Mouse (Mus musculus) heart, postnatal 0 days (tissue): ENCODE results near the gene Isx. TPM values are rescaled to one million over a fixed set of nuclear protein-coding genes. Genes with fewer than 3 reads are reported as not detected.
A peak's percentile ranks its signal among the peaks of the same experiment; 100 is the strongest.

Experiments used
- ATAC-seq: fragments of 200-750 bp; cut with Nextera tagmentation; 2 replicates; pipeline ENCODE4 v1.8.0; 2017; ENCODE audit warnings: low read depth, moderate number of reproducible peaks, moderate library complexity; ENCODE audit not compliant: insufficient read depth
- DNase-seq: peaks from one replicate; pipeline ENCODE4 v3.0.0-alpha.2; 2016; ENCODE audit warnings: low spot score
- H3K27ac ChIP-seq: fragments of 300-500 bp; sonication (generic); 2 replicates; pipeline ENCODE4 v1.5.1; 2014; ENCODE audit warnings: low read depth, mild to moderate bottlenecking
- H3K27me3 ChIP-seq: fragments of 300-500 bp; sonication (generic); 2 replicates; pipeline ENCODE4 v1.6.1; 2014; ENCODE audit warnings: low read length, mixed read lengths; ENCODE audit not compliant: control insufficient read depth, insufficient read depth
- H3K36me3 ChIP-seq: fragments of 300-500 bp; sonication (generic); replicated peaks from 2 replicates; pipeline ENCODE4 v1.6.1; 2014; ENCODE audit warnings: low read length, mixed read lengths; ENCODE audit not compliant: control insufficient read depth, insufficient read depth
- H3K4me1 ChIP-seq: fragments of 300-500 bp; sonication (generic); 2 replicates; pipeline ENCODE4 v1.6.1; 2014; ENCODE audit warnings: antibody characterized with exemption; ENCODE audit not compliant: control insufficient read depth, insufficient read depth
- H3K4me2 ChIP-seq: fragments of 300-500 bp; sonication (generic); 2 replicates; pipeline ENCODE4 v1.6.1; 2014; ENCODE audit warnings: low read depth, mild to moderate bottlenecking, low read length, moderate library complexity
- H3K4me3 ChIP-seq: fragments of 300-500 bp; sonication (generic); 2 replicates; pipeline ENCODE4 v1.5.1; 2014; ENCODE audit warnings: low read depth, low read length
- H3K9ac ChIP-seq: fragments of 300-500 bp; sonication (generic); replicated peaks from 2 replicates; pipeline ENCODE4 v1.6.1; 2014; ENCODE audit warnings: low read depth, low read length, mixed read lengths
- H3K9me3 ChIP-seq: fragments of 300-500 bp; sonication (generic); replicated peaks from 2 replicates; pipeline ENCODE4 v1.6.1; 2016; ENCODE audit warnings: low read length; ENCODE audit not compliant: control insufficient read depth
- CTCF ChIP-seq: IDR thresholded peaks from 2 replicates; pipeline ENCODE4 v1.5.1; 2016; ENCODE audit warnings: antibody characterized with exemption, control low read depth, low read depth
- EP300 ChIP-seq: IDR thresholded peaks from 2 replicates; pipeline ENCODE4 v1.6.1; 2016; ENCODE audit warnings: antibody characterized with exemption, low read depth
- WGBS: fragments of 180-500 bp; shearing (Covaris S2); extraction: QIAGEN DNeasy Blood & Tissue Kit; methylation state at CpG from one replicate; pipeline ENCODE4 v1.1.7; 2014; 5-methylcytosine and 5-hydroxymethylcytosine counted together
- polyA plus RNA-seq: library from polyadenylated mRNA; unstranded; fragments of >200 nt; fragmentation: Nextera tagmentation; extraction: Ambion mirVana; gene quantifications from 2 replicates; pipeline ENCODE4 v1.2.1, GENCODE M21; 2015
- total RNA-seq: library from RNA; depleted of rRNA; stranded (reverse); fragments of >200 nt; gene quantifications from 2 replicates; pipeline ENCODE4 v1.2.3, GENCODE M21; 2014; ENCODE audit warnings: low replicate concordance

Isx gene
- total and polyA plus RNA-seq, 2 experiments from 2014 or later: 0.11 TPM; not detected in 1

DNA sequence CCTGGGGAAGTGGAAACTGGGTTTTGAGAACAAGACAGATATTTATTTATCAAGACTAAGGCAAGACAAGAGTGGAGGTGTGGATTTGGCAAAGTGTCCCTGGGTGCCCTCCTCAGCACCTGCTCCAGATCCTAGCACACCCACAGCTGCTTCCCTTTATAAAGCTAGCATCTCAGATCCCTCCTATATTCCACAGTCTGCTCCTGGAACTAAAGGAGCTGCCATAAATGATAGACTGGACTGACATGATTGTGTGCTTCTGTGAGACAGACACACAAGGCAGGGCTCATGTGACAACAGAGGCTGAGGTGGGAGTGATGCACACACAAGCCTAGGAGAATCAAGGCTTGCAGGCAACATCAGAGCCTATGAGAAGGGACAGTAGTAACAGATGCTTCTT, 22.0 kb upstream of the Isx start:
- Histone ChIP-seq H3K27ac (no peak overlapping the region), H3K4me2 (no peak overlapping the region), H3K9me3 (no peaks in the 10 kb centered on the region), H3K4me1 (no peaks in the 10 kb centered on the region), H3K27me3 (no peaks in the 10 kb centered on the region), H3K9ac (no peak overlapping the region), H3K36me3 (no peaks in the 10 kb centered on the region), H3K4me3 (no peak overlapping the region)
- DNase-seq (no peak), ATAC-seq (no peak)
- no peak for TF ChIP-seq EP300
- no peak for TF ChIP-seq CTCF

DNA sequence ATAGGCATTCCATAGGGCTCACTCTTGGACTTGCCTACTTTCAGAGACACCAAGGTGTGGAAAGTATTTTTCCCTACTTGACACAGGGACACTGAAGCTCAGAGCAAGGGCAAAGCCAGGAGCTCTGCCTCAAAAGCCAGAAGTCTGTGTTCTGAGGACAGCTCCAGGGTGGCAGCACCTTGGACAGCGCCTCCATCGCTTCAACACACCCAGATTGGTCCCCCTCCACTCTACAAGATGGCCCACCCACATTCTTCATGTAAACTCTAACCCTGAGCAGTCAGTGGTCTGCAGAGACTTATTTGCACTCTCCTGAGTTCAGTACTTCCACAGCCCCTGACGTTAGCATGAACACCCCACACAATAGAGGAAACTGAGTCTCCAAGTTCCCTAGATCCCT, 21.1 kb upstream of the Isx start:
- TF ChIP-seq EP300 (no peak), CTCF (no peak)
- no peaks in the 10 kb centered on the region for H3K9me3 ChIP-seq
- WGBS: 11% methylated on average over 3 of the region's 3 CpGs

DNA sequence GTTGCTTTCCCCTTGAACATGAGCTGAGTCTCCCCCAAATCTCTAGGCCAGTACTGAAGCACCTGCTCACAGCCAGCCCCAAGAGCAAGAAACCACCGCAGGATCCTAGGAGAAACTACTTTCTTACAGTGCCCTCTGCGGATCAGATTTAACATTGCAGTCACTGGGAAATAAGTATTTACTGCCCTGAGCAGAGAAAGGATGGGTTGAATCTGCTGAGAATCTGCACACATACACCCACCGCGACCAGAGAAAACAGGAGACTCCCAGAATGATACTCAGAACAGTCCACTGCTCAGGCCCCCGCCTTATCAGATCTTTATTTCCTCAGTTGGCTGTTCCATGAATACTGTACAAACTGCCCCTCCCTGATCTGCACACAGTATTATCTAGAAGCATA, 19.5 kb upstream of the Isx start:
- TF ChIP-seq EP300 (no peak), CTCF (peak; percentile 32)
- WGBS: 22% methylated on average over 5 of the region's 5 CpGs
- no peak overlapping the region for H3K4me3 ChIP-seq
- H3K4me2 ChIP-seq: no peak overlapping the region
- no peak for ATAC-seq
- no peak overlapping the region for H3K9ac ChIP-seq
- H3K4me1 ChIP-seq: no peaks in the 10 kb centered on the region
- H3K27ac ChIP-seq: no peak overlapping the region
- H3K36me3 ChIP-seq: no peaks in the 10 kb centered on the region
- no peaks in the 10 kb centered on the region for H3K9me3 ChIP-seq
- H3K27me3 ChIP-seq: no peaks in the 10 kb centered on the region
- no peak for DNase-seq

More for the DNA sequence above, 21.1 kb upstream of the Isx start:
- Histone ChIP-seq H3K4me2 (no peak overlapping the region), H3K4me1 (no peaks in the 10 kb centered on the region), H3K27me3 (no peaks in the 10 kb centered on the region), H3K27ac (no peak overlapping the region), H3K9ac (no peak overlapping the region), H3K36me3 (no peaks in the 10 kb centered on the region), H3K4me3 (no peak overlapping the region)
- ATAC-seq (no peak), DNase-seq (no peak)

- 89% methylated on average over 4 of the region's 4 CpGs for WGBS
- Histone ChIP-seq H3K27ac (no peak overlapping the region), H3K4me2 (no peak overlapping the region), H3K4me1 (no peaks in the 10 kb centered on the region), H3K36me3 (no peaks in the 10 kb centered on the region), H3K9ac (no peak overlapping the region), H3K4me3 (no peak overlapping the region), H3K27me3 (no peaks in the 10 kb centered on the region), H3K9me3 (no peaks in the 10 kb centered on the region)
- no peak for DNase-seq
- no peak for TF ChIP-seq CTCF
- no peak for TF ChIP-seq EP300
- no peak for ATAC-seq
Measured at GRCm38 (mm10) chr8:74854786-74855185, 18.2 kb upstream of the Isx start.

GRCm38 (mm10) chr8:74855341-74855740, 17.6 kb upstream of the Isx start:
- Histone ChIP-seq H3K4me3 (no peak overlapping the region), H3K27ac (no peak overlapping the region), H3K4me2 (no peak overlapping the region), H3K9me3 (no peaks in the 10 kb centered on the region), H3K4me1 (no peaks in the 10 kb centered on the region), H3K9ac (no peak overlapping the region), H3K27me3 (no peaks in the 10 kb centered on the region), H3K36me3 (no peaks in the 10 kb centered on the region)
- DNase-seq (no peak), ATAC-seq (no peak)
- TF ChIP-seq CTCF: no peak
- TF ChIP-seq EP300: no peak
- 81% methylated on average over 3 of the region's 3 CpGs for WGBS

GRCm38 (mm10) chr8:74859241-74859640, 13.7 kb upstream of the Isx start:
- no peaks in the 10 kb centered on the region for H3K9me3 ChIP-seq
- no peak overlapping the region for H3K4me2 ChIP-seq
- no peak overlapping the region for H3K4me3 ChIP-seq
- TF ChIP-seq EP300: no peak
- TF ChIP-seq CTCF: no peak
- DNase-seq (no peak), ATAC-seq (no peak)
- H3K36me3 ChIP-seq: no peaks in the 10 kb centered on the region
- no peak overlapping the region for H3K27ac ChIP-seq
- no peaks in the 10 kb centered on the region for H3K27me3 ChIP-seq
- no peaks in the 10 kb centered on the region for H3K4me1 ChIP-seq
- WGBS: 83% methylated on average over 4 of the region's 4 CpGs
- no peak overlapping the region for H3K9ac ChIP-seq
